Mouse (Mus musculus): Measurements from ENCODE around the gene Ttll5.

DNA sequence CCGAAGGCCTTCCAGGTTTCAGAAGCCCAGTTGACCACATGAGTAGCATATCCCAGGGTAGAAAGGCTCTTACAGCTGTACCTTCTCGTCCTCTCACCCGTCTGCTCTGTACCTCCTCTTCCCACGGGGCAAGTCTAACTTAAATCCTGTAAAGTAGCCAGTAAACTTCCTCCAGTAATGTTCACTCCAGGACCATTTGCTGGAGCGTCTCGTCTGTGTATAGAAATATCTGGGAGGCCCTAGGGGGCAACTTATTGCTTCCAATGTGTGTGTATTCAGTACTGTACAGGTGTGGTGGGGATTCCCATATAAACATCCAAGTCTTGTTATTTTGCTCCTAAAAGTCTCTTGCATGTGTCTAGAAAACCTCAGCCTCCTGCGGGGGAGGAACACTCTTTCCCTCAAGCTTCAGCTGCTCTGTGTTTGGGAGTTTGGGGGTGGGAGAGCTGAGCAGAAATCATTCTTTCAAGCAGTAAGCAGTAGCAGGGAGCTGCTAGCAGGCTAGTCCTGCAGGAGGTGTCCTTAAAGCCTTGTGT is 176.7 kb downstream of the Ttll5 start:
- TF ChIP-seq POLR2A (IDR thresholded peaks at IDR 0.05; ENCODE audit: extremely low read depth, insufficient read depth, low read length) (no peak), CTCF (IDR thresholded peaks at IDR 0.05; ENCODE audit: extremely low read depth, insufficient read depth, low read length) (no peak)
